Mouse (Mus musculus) kidney, postnatal 14 days (tissue): ENCODE data around the gene Ptger3.

Experiments used
- DNase-seq: peaks from one replicate; pipeline ENCODE4 v3.0.0; 2022; ENCODE audit warnings: mixed read lengths

The Ptger3 gene

DNA sequence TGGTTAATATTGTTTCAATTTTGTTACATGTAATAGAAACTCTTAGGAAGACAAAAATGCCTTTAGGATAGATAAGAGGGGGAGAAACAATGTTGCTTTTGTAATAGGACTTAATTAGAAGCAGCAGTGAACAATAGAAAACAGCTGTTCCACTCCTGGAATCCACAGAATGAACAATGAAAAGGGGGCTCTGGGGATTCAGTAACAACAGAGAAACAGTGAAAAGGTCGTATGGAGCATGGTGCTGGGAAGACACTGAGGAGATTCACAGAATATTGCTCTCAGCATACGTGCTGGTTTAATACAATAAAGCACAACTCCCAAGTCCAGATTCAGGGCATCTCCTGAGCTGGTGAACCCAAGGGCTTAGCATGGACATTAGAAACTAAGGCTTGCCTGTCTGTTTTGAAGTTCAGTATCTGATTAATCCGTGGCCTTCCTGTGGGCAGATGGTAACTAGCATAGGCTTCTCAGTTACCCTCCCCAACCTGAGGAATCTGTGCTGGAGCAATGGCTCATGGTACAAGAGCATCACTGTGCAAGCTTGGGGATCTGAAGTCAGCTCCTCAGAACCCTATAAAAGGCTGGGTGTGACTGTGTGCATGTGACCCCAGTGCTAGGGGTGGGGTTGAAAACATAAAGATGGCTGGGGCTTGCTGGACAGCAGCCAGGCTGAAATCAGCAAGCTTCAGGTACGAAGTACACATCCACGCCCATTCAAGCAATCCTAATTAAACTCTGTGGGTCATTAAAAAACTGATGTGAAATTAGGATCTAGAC, 16.1 kb downstream of the Ptger3 start:
- DNase-seq: no peak

DNA sequence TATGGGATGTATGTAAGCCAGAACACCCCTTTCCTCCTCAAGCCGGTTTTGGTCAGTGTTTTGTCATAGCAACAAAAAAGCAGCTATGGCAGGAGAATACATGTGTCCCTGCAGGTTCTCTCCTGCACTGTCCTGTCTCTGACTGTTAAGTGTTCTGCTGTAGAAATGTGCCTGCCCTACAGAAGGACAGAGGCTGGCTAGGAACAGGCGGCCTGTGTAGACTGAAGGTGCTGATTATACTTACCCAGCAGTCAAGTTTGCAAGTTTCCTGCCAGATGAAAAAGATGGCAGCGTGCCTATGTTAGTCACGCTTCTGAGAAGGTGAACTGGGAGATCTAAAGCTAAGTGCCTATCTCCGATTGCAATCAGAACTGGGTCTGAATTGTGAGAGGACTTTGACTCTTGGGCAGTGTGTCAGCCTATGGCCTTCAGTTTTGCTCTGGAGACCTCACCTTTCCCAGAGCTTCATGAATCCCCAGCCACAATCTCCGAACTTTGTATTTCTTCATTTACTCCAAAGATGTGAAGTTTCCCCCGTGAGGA, 31.2 kb downstream of the Ptger3 start:
- no peak for DNase-seq

DNA sequence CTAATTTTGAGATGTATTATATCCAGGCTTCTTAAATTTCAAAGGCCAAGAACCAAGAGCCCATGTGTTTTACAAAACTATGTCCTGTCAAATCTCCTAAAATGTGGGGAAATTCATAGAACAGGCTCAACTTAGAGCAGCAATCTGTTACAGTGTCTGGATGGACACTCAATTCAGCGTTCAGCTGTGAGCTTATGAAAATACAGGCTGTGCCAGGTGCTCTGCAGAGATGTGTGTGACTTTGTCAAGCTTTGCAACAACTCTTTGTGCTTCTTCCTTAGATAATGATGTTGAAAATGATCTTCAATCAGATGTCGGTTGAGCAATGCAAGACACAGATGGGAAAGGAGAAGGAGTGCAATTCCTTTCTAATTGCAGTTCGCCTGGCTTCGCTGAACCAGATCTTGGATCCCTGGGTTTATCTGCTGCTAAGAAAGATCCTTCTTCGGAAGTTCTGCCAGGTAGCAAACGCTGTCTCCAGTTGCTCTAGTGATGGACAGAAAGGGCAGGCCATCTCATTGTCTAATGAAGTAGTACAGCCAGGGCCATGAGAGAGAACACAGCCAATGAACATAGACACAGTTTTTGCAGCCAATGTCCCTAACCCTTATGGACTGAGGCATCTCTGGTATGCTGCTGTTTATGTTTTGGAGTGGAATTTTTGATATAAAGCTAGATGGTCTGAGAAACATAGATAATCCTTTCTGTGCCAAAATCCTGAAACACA, 38.2 kb downstream of the Ptger3 start:
- no peak for DNase-seq

GRCm38 (mm10) chr3:157605411-157605740, 38.7 kb downstream of the Ptger3 start:
- no peak for DNase-seq

- DNase-seq: no peak
Measured at GRCm38 (mm10) chr3:157613542-157613941, 46.9 kb downstream of the Ptger3 start.

DNA sequence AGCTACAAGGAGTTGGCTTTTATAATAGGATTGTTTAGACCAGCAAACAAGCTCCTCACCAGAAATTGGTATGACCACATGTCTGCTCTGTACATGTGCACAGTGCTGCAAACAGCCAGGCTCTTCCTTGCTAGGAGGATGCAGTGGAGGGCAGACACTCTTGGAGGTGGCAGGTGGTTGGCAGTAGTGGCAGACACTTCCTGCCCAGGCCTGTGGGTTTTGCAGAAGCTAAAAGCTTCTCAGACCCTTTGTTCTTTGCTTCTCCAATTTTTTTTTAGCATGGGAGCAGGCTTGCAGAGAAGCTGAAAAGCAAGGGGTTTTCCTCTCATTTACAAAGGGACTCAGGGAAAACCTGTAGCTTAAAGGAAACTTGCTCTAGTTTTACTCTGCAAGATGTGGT, 50.3 kb downstream of the Ptger3 start:
- no peak for DNase-seq

- no peak for DNase-seq
Measured at GRCm38 (mm10) chr3:157627407-157627806, 60.7 kb downstream of the Ptger3 start.

- no peak for DNase-seq
Measured at GRCm38 (mm10) chr3:157630671-157631070, 64.0 kb downstream of the Ptger3 start.

DNA sequence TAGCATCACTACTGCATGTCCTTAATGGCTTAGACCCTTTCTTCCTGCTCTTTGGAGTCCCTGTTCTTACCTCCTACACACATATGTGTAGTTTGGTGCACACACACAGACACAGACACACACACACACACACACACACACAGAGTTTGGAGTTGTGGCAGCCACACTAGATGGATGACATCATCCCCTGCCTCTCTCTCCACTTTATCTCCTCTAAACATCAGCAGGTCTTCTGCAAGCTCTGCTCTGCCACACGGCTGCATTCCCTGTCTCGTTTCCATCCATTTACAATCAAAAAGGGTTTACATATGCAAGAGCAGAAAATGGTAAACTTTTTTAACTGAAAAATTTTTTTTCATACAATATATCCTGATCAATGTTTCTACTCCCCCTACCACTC, 64.7 kb downstream of the Ptger3 start:
- no peak for DNase-seq

GRCm38 (mm10) chr3:157634431-157634830, 67.7 kb downstream of the Ptger3 start:
- DNase-seq: no peak

- no peak for DNase-seq
Measured at GRCm38 (mm10) chr3:157635713-157636112, 69.0 kb downstream of the Ptger3 start.

- DNase-seq: no peak
Measured at GRCm38 (mm10) chr3:157636887-157637286, 70.2 kb downstream of the Ptger3 start.

- no peak for DNase-seq
Measured at GRCm38 (mm10) chr3:157637341-157637740, 70.6 kb downstream of the Ptger3 start.

- no peak for DNase-seq
Measured at GRCm38 (mm10) chr3:157641634-157642033, 74.9 kb downstream of the Ptger3 start.

- no peak for DNase-seq
Measured at GRCm38 (mm10) chr3:157661622-157662021, 94.9 kb downstream of the Ptger3 start.

DNA sequence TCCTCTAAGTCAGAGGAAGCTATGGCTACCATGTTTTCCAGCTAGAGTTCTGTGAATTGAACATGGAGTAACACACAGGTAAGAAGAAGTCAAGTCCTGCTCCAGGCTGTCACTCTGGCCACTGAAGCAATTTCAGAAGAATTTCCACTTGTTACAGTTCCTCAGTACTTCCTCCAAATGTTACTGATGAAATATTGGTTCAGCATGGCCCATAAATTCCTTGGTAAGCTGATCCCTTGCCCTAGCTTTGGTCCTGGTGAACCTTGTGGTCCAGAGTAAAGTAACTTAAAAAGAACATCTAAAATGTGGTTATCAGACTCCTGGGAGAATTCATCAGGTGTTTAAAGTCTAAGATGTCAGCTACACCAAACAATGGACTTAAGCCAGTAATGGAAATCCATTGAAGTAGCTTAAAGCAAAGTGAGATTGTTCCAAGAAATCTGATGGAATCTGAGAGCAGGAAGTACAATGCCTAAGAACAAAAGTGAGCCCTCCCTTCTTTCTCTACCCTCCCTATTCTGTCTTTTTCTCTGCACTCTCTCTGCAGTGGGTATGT, 97.9 kb downstream of the Ptger3 start:
- no peak for DNase-seq

GRCm38 (mm10) chr3:157665471-157665870, 98.8 kb downstream of the Ptger3 start:
- DNase-seq: no peak

DNA sequence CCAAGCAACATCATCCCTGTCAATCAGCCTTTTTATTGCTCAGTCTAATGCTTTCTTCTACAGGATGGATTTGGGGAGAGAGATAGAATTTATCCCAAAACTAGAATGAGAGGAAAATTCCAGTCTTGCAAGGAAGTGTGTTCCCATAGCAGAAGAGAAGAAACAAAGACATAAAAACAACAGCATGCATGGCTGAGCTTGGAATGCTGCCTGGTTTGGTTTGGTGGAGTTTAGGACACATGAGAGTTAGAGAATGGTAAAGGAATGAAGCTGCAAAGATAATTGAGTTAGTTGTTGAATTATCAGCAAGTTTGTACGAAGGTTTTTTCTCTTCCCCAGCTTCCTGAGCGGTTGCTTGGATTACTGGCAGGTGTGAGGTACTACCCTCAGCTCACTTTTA, 99.5 kb downstream of the Ptger3 start:
- DNase-seq: peak; percentile 51

GRCm38 (mm10) chr3:157686105-157686504, 119.4 kb downstream of the Ptger3 start:
- no peak for DNase-seq

GRCm38 (mm10) chr3:157688419-157689162, 121.9 kb downstream of the Ptger3 start:
- DNase-seq: no peak
